9 mouse cellular contexts compared by ENCODE assay signal in genomic region chr7:67445203-67446041, GRCm38 (mm10).
A peak's percentile ranks its signal among the peaks of the same experiment; 100 is the strongest.
DNase-seq lines count a peak whose midpoint lies in the region; ATAC-seq and TF ChIP-seq lines count a peak whose summit lies in the region.
"Had no signal": no experiment of that assay in that cellular context is flagged by ENCODE, and none has a peak within 500 bp of the region (broad histone marks: within the 10 kb centered on the region; RNA-seq: fewer than 3 reads in every experiment).

No protein-coding gene starts in this region.

- H3K27ac ChIP-seq in embryonic facial prominence, embryonic 15.5 days (replicated peaks) = peak overlapping the region; percentile 31; the same call in 1 of the 2 replicates
- peak overlapping the region; percentile 58; the same call in 1 of the 2 replicates for H3K27ac ChIP-seq in hindbrain, embryonic 11.5 days (ENCODE audit: low read depth, low read length)
- H3K27ac ChIP-seq in thymus, adult 2 months (ENCODE audit: control insufficient read depth, insufficient read depth, low read length) = peak overlapping the region; percentile 79
- H3K27ac ChIP-seq in intestine, postnatal 0 days (ENCODE audit: low read depth, low read length) = no peak overlapping the region
- H3K27ac ChIP-seq: lung, embryonic 15.5 days had no signal

- H3K27me3 ChIP-seq in embryonic facial prominence, embryonic 15.5 days = no peaks in the 10 kb centered on the region
- no peaks in the 10 kb centered on the region for H3K27me3 ChIP-seq in hindbrain, embryonic 11.5 days (ENCODE audit: control insufficient read depth, insufficient read depth, low read length)
- H3K27me3 ChIP-seq in megakaryocyte, embryonic 14.5 days (replicated peaks) = peaks cover 27% of the 10 kb centered on the region
- H3K27me3 ChIP-seq in thymus, adult 2 months (ENCODE audit: control insufficient read depth, insufficient read depth, low read length) = no peaks in the 10 kb centered on the region
- H3K27me3 ChIP-seq in intestine, postnatal 0 days (replicated peaks; ENCODE audit: control insufficient read depth, insufficient read depth, low read length) = no peaks in the 10 kb centered on the region
- H3K27me3 ChIP-seq: lung, embryonic 15.5 days had no signal

- peaks cover 42% of the 10 kb centered on the region for H3K4me1 ChIP-seq in embryonic facial prominence, embryonic 15.5 days
- H3K4me1 ChIP-seq in hindbrain, embryonic 11.5 days (replicated peaks; ENCODE audit: control insufficient read depth, insufficient read depth, low read length) = peaks cover 10% of the 10 kb centered on the region
- H3K4me1 ChIP-seq in megakaryocyte, embryonic 14.5 days = peaks cover 43% of the 10 kb centered on the region
- peaks cover 45% of the 10 kb centered on the region for H3K4me1 ChIP-seq in thymus, adult 2 months (replicated peaks; ENCODE audit: control insufficient read depth, insufficient read depth, low read length)
- H3K4me1 ChIP-seq in intestine, postnatal 0 days (replicated peaks; ENCODE audit: control insufficient read depth, insufficient read depth, low read length) = 0 out of 2 replicates have a peak, but pooled peaks cover 3% of the 10 kb centered on the region

- H3K36me3 ChIP-seq in embryonic facial prominence, embryonic 15.5 days = no peaks in the 10 kb centered on the region
- no peaks in the 10 kb centered on the region for H3K36me3 ChIP-seq in hindbrain, embryonic 11.5 days (ENCODE audit: control insufficient read depth, insufficient read depth, low read length)
- peaks cover 2% of the 10 kb centered on the region for H3K36me3 ChIP-seq in megakaryocyte, embryonic 14.5 days (replicated peaks; ENCODE audit: low read length)
- no peaks in the 10 kb centered on the region for H3K36me3 ChIP-seq in thymus, adult 2 months (ENCODE audit: control insufficient read depth, insufficient read depth, low read length)
- no peaks in the 10 kb centered on the region for H3K36me3 ChIP-seq in intestine, postnatal 0 days (ENCODE audit: control insufficient read depth, insufficient read depth)
- H3K36me3 ChIP-seq: lung, embryonic 15.5 days had no signal

- TF ChIP-seq POLR2A in thymus, adult 2 months (IDR thresholded peaks at IDR 0.05; ENCODE audit: control insufficient read depth, extremely low read depth, insufficient read depth, low read length, poor library complexity) = no peak

- peak; percentile 39 to 47 for DNase-seq in lung, postnatal 4 days
- no peak for DNase-seq in lung, postnatal 36 days
- peak; percentile 37 for DNase-seq in hindbrain, embryonic 11.5 days (ENCODE audit: low spot score)
- DNase-seq in thymus, adult 2 months = peak; percentile 54
- DNase-seq in cerebellum, adult 11 months = no peak

- H3K4me2 ChIP-seq in embryonic facial prominence, embryonic 15.5 days (replicated peaks) = no peak overlapping the region
- no peak overlapping the region for H3K4me2 ChIP-seq in hindbrain, embryonic 11.5 days (replicated peaks; ENCODE audit: low read depth, low read length)
- H3K4me2 ChIP-seq in intestine, postnatal 0 days (replicated peaks; ENCODE audit: low read depth) = no peak overlapping the region
- H3K4me2 ChIP-seq: lung, embryonic 15.5 days had no signal

- H3K4me3 ChIP-seq in embryonic facial prominence, embryonic 15.5 days (replicated peaks) = no peak overlapping the region
- H3K4me3 ChIP-seq in hindbrain, embryonic 11.5 days (ENCODE audit: low read depth, low read length) = no peak overlapping the region
- H3K4me3 ChIP-seq in megakaryocyte, embryonic 14.5 days (replicated peaks) = peak overlapping the region; percentile 77
- no peak overlapping the region for H3K4me3 ChIP-seq in thymus, adult 2 months (ENCODE audit: control insufficient read depth, insufficient read depth, low read length)
- no peak overlapping the region for H3K4me3 ChIP-seq in intestine, postnatal 0 days (ENCODE audit: low read depth, low read length)
- H3K4me3 ChIP-seq: lung, embryonic 15.5 days had no signal

- no peaks in the 10 kb centered on the region for H3K9me3 ChIP-seq in embryonic facial prominence, embryonic 15.5 days (replicated peaks)
- H3K9me3 ChIP-seq in hindbrain, embryonic 11.5 days (ENCODE audit: control insufficient read depth, low read length) = no peaks in the 10 kb centered on the region
- peaks cover 16% of the 10 kb centered on the region for H3K9me3 ChIP-seq in megakaryocyte, embryonic 14.5 days
- H3K9me3 ChIP-seq in intestine, postnatal 0 days (ENCODE audit: control insufficient read depth) = no peaks in the 10 kb centered on the region
- H3K9me3 ChIP-seq: lung, embryonic 15.5 days had no signal

- ATAC-seq in embryonic facial prominence, embryonic 15.5 days (ENCODE audit: insufficient number of reproducible peaks, low FRiP score, low TSS enrichment, low read depth) = no peak
- ATAC-seq in hindbrain, embryonic 11.5 days (ENCODE audit: low FRiP score) = peak; percentile 46
- ATAC-seq in intestine, postnatal 0 days = no peak

- no peak for TF ChIP-seq CTCF in thymus, adult 2 months (IDR thresholded peaks at IDR 0.05; ENCODE audit: borderline replicate concordance, control insufficient read depth, extremely low read depth, insufficient read depth, low read length, poor library complexity)
- TF ChIP-seq CTCF in intestine, postnatal 0 days (IDR thresholded peaks at IDR 0.05; ENCODE audit: low read depth) = no peak

- H3K9ac ChIP-seq in embryonic facial prominence, embryonic 15.5 days = no peak overlapping the region
- 0 out of 2 replicates have a peak overlapping the region, but pooled peaks have one; percentile 8 for H3K9ac ChIP-seq in hindbrain, embryonic 11.5 days (ENCODE audit: low read depth, low read length)
- H3K9ac ChIP-seq in intestine, postnatal 0 days (ENCODE audit: low read depth, low read length) = no peak overlapping the region
- H3K9ac ChIP-seq: lung, embryonic 15.5 days had no signal

- whole genome bisulfite sequencing in embryonic facial prominence, embryonic 15.5 days = 24% methylated on average over 12 of the region's 12 CpGs
- 20% methylated on average over 12 of the region's 12 CpGs for whole genome bisulfite sequencing in hindbrain, embryonic 11.5 days
- WGBS in thymus, adult 2 months = 9% methylated on average over 12 of the region's 12 CpGs
- 52% methylated on average over 12 of the region's 12 CpGs for WGBS in intestine, postnatal 0 days

Comparison
In these comparisons a context has a peak if more than half of its experiments do, and no peak if none do; other contexts are left out.
1. DNase-seq: peak in lung, postnatal 4 days (2 of 2), hindbrain, embryonic 11.5 days (single experiment) and thymus, adult 2 months (single experiment); none in lung, postnatal 36 days (single experiment) and cerebellum, adult 11 months (single experiment).